Mouse (Mus musculus) heart, adult 2 months (tissue): Measurements from ENCODE around the gene Galnt18.

Experiments
- CTCF ChIP-seq: fragments of 200-600 bp; IDR thresholded peaks from 2 replicates; pipeline ENCODE4 v1.8.1; 2022; ENCODE audit warnings: antibody characterized with exemption, mild to moderate bottlenecking, moderate library complexity
- POLR2A ChIP-seq: fragments of 200-500 bp; IDR thresholded peaks from 2 replicates; pipeline ENCODE4 v1.6.1; 2011; ENCODE audit warnings: mild to moderate bottlenecking, low read depth, low read length, control low read depth; ENCODE audit not compliant: insufficient read depth

GRCm38 (mm10) chr7:111500616-111501015 lies 279.2 kb downstream of the Galnt18 start:
- TF ChIP-seq CTCF (no peak), POLR2A (no peak)
